Mouse (Mus musculus) adrenal gland, postnatal 10 days (tissue): Measurements from ENCODE around the gene Cdk14. TPM values are rescaled to one million over a fixed set of nuclear protein-coding genes. Genes with fewer than 3 reads are reported as not detected.
A peak's percentile ranks its signal among the peaks of the same experiment; 100 is the strongest.

Experiments
- DNase-seq: peaks from one replicate; pipeline ENCODE4 v3.0.0; 2021; ENCODE audit warnings: mixed read lengths
- total RNA-seq, 2 experiments: library from RNA; stranded (reverse); gene quantifications; 2 replicates each; pipeline ENCODE4 v1.2.3; 2021

The Cdk14 gene
- total RNA-seq, 2 experiments from 2014 or later: 17.8 to 21.9 TPM

DNA sequence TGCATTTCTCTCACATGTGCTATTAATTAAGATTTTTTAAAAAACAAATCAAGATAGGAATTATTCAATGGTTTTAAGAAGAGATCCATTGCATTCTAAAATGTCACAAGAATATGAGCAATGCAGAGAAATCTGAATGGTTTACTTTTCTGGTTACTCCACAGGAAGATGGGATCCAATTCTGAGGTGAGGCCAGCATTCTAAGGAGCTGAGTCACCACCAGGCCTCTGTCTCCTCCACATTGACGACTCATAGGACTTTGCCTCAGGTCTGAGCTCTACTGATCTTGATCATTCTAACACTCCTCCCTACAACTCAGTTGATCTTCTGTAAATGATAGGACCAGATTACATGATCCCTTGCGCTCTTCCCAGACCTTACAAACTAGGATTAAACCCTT lies 239.4 kb downstream of the Cdk14 start:
- DNase-seq: no peak

DNA sequence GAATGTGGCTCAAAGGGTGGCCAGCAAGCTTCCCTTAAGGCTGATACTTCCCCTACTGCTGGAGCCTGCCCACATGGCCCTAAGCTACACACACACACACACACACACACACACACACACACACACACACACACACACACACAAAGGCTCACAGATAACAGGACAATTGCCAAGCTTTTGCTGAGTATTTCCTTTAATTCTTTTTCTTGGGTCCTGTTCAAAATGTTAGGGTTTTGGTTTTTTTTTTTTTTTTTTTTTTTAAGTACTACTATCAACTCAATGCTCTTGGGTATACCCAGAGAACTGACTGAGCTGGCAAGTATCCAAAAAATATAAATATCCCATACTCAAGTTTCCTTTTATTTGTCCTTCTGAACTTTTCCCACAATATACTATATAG lies 239.8 kb downstream of the Cdk14 start:
- peak; percentile 20 for DNase-seq

DNA sequence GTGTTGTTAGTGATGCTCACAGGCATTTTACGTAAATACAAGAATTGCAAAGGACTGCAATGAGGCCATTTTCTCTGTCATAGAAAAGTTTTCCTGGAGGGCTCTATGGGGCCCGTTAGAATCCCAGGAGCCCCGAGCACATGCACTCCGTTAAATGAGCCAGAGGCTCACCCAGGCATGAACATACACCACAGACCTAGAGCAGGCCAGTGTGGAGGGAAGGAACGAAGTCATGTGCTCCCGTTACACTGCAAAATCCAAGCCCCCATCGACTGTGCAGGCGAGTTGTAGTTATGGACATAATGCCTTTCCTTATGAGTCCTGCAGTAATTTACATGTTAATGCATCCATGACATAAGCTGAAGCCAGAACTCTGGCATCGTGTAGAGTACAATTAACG lies 244.1 kb downstream of the Cdk14 start:
- DNase-seq: no peak

DNA sequence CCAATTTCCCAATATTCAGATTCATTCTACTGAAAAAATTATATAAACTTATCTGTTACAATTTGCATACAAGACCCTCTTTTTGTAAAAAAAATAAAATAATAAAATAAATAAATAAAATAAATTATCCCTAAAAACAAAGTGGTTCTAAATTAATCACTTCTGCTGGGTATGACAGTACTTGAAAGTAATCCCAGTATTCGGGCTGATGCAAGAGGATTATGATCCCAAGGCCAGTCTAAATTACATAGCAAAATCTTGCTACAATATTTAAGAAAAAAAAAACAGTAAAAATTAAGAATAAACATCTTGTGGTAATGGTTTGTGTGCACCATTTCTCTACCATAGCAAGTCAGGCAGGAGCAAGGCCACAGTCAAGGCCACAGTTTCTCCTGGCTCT lies 244.5 kb downstream of the Cdk14 start:
- no peak for DNase-seq

DNA sequence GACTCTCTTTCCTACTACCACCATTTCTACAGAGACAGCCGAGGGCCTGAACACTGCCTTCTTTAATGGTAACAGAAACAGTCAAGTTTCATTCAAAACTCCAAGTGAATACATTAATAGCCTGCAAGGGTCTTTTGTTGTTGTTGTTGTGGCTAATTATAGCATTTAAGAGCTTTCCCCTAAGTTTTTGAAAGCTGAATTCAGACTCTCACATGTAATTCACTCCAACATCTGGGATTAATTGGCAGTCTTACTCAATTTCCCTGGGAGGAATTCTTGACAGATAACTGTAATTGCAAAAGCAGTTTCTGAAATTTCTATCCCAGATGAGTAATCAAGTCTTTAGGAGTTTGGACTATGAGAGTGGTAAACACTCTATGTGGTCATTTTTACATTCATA lies 245.0 kb downstream of the Cdk14 start:
- no peak for DNase-seq

DNA sequence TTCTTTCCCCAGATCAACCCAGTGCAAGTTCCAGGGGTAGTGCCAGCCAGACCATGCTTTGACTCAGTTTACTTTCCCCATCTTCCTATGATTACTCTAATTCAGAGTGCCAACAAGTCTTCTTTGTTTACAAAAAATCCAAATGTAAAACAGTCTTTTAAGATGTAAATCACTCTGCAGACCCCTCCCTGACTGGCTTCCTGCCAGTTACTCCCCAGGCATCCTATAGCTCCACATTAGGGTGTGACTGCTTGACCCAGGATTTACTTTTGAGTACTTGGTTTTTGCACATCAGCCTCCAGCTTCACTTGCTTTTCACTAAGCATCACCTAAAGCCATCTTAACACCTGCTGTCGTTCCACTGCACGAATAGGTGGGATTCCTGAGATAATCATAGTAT lies 254.0 kb downstream of the Cdk14 start:
- DNase-seq: no peak

DNA sequence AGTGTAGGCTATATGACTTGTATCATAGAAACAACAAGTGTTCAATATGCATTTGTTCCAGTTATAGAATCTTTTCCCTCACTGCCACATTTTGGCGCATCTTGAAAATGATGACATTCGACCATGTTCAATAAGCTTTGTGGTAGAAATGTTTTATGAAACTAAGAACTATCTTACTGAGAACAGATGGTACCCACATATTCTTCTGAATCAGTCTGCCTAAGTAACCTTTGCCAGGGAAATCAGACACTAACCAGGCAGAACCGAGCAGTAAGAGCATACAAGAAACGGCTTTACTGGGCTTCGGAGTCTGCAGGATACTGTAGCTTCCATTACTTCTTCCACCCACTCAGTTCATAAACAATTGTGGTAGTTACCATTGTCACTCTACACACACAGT lies 255.8 kb downstream of the Cdk14 start:
- DNase-seq: no peak

DNA sequence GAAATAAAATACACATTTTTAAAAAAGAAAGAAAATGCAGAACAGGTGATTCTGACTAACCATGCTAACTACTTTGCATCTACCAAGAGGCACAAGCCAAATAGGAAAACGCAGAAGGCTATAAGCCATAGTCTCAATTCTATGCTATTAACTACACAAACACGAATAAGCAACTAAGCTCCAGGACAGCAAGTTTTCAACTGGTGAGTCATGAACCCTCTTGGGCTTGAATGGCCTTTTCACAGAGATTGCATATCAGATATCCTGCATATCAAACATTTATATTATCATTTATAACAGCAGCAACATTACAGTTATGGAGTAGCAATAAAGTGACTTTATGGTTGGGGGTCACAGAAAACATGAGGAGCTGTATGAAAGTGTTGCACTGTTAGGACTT lies 256.3 kb downstream of the Cdk14 start:
- no peak for DNase-seq

DNA sequence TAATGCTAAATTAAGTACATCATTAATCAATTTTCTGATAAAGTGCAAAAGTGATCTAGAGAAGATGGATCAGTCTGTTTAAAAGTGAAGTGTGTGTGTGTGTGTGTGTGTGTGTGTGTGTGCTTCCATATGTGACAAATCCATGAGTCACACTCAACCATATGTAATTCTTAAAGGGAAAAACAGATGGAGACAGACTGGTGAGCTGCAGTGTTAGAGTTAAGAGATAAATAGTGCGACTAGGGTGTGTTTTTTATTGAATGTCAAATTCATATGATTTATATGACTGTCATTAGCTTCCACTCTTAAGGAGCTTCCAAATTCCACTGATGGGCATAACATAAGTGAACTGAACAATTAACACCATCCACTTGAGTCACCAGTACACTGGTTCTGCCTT lies 260.6 kb downstream of the Cdk14 start:
- no peak for DNase-seq

DNA sequence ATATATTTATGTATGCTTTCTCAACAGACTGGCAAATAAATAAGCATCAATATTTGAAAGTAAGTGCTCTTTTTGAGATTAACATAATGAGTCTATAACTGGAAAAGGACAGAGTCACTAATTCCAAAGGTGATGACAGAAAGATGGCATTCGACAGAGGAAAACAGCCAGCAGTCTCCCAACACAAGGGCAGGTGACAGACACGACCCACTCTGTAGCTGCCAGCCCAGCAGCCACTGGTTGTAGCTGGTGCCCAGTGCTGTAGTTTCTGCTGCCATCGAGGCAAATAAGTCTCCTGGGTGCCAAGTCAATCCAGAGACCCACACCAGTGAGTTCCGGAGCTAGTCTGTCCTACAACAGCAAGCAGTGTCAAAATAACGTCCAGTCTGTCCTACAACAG lies 280.3 kb downstream of the Cdk14 start:
- no peak for DNase-seq

DNA sequence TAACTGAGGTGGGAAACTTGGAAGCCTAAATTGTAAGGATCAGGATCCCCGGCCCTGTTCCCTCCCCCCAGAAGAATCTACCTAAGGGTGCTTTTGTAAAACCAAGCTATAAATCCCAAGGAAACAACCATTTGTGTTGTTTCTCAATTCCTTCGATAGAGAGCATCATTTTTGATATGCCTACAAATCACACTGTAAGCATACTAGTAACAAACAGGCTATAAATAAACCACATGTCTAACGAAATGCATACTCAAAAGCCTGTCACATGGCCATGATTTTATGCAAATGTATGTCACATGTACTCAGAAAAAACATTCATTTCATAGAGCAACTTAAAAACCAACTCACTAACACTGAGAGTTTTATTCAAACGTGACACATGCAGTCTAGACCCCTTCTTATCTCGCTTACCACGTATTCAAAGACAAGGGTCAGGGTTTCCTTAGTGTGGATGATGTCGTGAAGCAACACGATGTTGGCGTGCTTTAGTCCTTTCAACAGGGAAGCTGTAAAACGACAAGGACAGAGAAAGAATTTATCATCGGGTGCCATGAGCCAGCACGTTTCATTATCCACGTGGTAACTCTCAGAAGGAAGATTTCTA lies 285.1 kb downstream of the Cdk14 start:
- DNase-seq: peak; percentile 3

DNA sequence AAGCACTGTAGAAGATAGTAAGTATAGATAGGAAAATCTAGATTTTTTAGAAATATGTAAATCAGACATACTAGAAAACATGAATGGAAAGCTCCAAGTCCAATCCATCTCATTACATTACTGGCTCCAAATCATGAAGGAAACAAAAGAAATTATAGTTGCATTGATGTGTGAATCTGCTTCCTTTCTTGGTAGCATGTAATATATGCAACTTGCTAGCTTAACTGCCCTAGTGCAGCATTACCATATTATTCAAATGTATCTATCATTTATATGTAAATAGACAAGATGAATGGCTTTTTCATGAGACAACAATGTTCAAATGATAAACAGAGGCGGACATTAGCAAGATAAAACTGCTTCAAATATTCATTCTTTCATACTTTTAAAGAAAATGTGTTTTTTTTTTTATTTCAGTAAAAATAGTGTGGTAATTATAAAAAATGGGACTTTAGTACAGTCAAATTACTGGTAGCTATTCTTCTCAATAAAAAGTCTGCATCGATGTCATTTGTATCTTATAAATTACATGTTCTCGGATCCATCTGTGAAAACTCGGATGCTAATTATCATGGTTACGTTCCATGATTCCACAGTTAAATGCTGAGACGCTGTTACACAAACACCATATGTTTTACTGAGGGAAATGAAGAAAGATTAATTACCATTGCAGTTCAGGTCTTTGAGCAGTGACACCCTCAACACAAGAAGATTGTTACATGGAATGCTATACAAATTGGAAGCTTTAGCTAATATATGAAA lies 285.8 kb downstream of the Cdk14 start:
- DNase-seq: no peak

DNA sequence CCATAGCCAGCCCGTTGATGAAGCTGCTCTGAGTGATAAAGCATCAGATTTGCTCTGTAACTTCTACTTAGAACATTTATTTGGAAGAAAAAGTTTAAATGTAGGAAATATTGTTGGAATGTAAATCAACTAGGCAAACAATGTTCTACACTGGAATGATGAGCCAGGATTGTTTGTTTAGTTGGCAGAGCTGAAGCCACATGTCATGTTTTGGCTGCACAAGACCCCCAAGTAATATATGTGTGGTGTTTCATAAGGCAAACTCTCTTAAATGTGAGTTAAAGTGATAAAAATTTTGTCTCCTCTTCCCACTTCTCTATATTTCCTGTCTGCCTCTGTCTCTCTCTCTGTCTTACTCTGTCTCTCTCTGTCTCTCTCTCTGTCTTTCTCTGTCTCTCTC lies 291.3 kb downstream of the Cdk14 start:
- DNase-seq: no peak

DNA sequence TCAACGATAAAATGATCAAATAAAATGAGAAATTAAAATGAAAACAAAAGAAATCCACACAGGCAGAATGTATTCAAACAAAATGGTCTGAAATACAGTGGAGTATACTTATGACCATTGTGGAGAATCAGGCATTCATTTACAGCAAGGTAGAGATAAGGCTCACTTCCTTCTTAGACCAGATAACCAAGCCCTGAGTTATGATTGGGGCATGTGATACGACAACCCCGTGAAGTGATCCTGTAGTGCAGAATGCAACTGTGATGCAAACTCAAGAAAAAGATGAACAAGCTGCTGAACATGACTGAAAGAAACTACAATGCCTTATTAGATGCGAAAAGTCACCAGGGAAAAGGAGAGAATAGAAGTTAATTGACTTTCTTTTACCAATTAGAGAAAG lies 295.5 kb downstream of the Cdk14 start:
- no peak for DNase-seq

DNA sequence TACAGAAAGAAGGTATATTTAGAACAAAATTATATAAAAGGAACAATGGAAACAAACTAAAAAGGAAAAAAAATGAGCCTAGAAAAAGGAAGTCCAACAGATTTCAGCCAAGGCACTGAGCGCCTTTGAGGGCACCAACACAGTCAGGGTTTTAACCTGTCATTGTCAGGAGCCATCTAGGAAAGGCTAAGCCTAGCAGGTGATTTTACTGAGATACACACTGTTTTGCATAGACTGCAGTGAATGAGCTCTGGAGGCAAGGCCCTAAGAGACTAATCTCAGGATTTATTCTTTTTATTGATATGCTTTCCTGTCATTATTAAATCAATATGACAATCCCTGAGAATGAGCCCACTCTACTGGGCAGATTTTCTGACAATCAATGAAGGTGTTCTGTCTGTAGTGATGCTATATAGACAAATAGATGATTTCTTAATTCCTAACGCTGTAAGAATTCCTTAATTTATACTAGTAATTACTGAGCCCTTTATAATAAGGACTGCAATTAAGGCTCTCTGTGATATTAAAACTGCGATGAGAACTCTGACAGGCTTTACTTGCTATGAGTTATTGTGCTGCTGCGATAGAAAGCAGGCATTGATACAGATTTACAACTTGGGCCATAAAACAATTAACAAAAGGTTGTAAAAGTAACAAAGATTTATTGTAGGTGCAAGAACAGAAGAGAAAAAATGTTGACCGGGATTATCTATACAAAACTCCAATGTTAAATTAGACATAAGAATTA lies 303.2 kb downstream of the Cdk14 start:
- no peak for DNase-seq

DNA sequence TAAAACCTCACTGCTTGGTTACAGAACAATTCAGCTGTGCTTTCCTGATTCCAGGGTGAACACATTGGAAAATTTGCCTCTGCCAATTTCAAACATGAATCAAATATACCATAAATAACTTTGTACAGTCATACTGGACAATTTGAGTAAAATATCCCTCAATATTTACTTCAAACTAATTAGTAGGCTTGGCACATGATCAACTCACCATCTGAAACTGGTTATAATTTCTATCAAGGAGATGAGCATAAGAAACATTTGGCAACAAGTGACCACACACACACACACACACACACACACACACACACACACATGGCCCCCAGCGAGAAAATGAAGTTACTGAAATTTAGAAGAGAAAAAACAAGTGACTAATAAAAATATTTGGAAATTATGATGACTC lies 304.6 kb downstream of the Cdk14 start:
- no peak for DNase-seq

DNA sequence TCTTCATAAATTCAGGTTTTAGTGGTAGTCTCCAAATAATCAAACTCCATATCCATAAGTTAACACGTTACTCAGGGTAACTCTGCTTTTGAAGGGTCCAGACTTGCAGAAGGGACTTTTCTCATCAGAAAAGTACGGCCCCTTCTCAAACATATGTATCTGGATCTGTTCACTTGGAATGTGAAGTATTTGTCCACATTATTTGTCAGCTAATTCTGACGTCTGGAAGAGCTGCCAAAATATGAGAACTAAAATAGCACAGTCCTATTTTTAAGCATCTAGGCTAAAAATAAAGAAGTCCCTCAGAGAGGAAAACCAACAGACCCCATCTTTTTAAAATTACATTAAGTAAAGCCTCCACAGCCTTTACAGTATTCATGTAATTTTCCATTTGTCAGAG lies 310.5 kb downstream of the Cdk14 start:
- DNase-seq: no peak

DNA sequence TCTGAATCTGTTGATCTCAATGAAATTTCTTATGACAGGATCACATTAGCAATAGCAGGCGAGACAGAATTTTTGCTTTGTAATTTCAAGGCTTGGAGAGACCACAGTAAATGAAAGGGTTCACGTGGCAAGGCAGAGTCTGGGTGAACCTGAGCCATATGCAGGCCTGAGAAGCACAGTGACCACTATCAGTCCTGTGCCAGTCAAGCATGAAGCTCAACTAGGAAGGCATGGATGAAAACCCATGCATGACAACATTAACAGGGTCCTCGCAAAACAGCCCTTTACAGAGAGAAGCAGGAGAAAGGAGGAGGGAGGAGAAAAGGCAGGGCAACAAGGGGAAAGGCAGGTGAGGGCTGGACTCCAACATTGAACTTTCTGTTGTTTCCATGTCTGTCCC lies 311.1 kb downstream of the Cdk14 start:
- no peak for DNase-seq

DNA sequence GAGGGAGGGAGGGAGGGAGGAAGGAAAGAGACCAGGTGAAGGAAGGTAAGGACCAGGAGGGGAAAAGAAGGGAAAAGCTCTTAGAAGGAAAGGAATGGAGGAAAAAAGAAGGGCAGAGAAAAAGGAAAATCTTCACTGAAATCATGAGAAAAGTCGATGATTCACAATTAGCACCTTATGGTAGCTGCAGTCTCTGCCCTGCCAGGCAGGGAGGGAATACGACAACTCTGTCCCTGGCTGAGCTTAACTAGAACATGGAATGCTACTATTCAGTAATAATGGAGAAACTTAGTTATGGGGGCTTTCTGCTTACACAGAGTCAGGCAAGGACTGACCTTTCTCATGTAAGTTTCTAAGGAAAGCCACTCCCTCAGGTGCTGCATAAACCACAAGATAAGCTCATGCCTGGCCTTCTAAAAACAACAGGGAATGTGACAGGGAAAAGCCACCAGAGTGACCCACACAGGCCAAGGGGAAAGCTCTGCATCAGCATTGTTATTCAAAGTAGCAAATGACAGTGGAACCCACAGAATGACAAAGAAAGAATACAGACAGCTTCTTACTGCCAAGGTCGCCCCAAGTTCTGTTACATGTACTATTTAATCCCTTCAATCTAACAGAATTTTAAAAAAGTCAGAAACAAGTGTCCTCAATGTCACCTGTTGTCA lies 323.7 kb downstream of the Cdk14 start:
- DNase-seq: no peak

DNA sequence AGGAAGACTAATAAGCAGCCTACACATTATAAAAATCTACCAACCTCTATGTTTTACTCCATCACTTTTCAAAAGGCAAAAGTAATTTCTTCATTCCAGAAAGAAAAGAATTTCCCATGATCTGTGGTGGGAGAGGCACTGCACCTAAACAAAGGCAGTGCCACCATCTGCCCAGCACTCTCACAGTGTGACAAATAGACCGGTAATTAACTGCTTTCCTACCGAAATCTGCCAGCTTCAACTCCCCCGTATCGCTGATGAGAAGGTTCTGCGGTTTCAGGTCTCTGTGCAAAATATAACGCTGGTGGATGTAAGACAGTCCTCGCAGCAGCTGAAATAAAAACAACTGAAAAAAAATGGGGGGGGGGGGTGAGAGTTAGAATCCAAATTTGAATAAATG lies 327.4 kb downstream of the Cdk14 start:
- DNase-seq: no peak

DNA sequence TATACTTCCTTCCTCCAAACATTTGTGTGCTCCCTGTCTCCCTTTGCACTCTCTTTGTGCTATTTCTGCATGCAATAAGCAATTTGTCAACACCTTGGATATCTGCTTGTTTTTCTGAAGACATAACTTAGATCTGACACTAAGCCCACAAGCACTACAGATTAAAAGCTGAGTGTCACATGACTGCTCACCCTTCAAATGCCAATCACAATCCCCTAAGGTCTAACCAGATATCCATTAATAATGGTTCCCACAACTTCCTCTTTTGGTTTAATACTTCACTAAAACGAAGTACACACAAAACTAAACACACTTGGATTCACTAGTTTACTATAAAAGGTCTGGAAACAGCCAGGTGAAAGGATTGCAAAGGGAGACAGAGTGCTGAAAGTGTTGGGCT lies 348.6 kb downstream of the Cdk14 start:
- DNase-seq: no peak

DNA sequence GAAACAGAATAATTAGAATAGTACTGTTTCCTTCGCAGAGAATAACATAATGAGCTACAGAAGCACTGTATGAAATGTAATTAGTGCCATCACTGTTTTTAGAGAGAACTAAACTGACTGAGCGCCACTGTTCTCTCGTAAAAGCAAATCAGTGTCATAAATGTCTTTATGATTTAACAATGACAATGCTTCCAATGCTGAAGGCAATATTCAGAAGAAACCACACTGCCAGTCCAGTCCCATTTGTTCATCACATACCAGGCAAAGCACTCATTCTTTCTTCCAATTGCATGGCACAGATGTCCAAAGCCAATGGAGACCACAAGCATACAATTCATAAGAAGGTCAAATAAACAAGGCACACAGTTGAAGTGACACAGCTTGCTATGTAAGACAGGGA lies 355.4 kb downstream of the Cdk14 start:
- DNase-seq: no peak
